Mouse (Mus musculus): ENCODE data around the gene Ctdspl.

Gene Ctdspl

GRCm38 (mm10) chr9:118950061-118950460, 23.8 kb downstream of the Ctdspl start:
- DNase-seq (ENCODE audit: low read depth), result no peak

GRCm38 (mm10) chr9:118950751-118951150, 24.5 kb downstream of the Ctdspl start:
- no peak for DNase-seq (ENCODE audit: low read depth)

- DNase-seq (ENCODE audit: low read depth), result no peak
These were observed 25.1 kb downstream of the Ctdspl start for GRCm38 (mm10) chr9:118951381-118951780.

- DNase-seq (ENCODE audit: low read depth), result no peak
These were observed 25.9 kb downstream of the Ctdspl start for GRCm38 (mm10) chr9:118952180-118952579.

GRCm38 (mm10) chr9:118953465-118954194, 27.4 kb downstream of the Ctdspl start:
- DNase-seq (ENCODE audit: low read depth), result no peak

GRCm38 (mm10) chr9:118958802-118959201, 32.5 kb downstream of the Ctdspl start:
- DNase-seq (ENCODE audit: low read depth), result no peak

- no peak for DNase-seq (ENCODE audit: low read depth)
These were observed 34.3 kb downstream of the Ctdspl start for GRCm38 (mm10) chr9:118960415-118961091.

GRCm38 (mm10) chr9:118963149-118963548, 36.9 kb downstream of the Ctdspl start:
- DNase-seq (ENCODE audit: low read depth), result no peak

GRCm38 (mm10) chr9:118964263-118965034, 38.2 kb downstream of the Ctdspl start:
- DNase-seq (ENCODE audit: low read depth), result no peak

- DNase-seq (ENCODE audit: low read depth), result no peak
These were observed 43.6 kb downstream of the Ctdspl start for GRCm38 (mm10) chr9:118969810-118970209.

- no peak for DNase-seq (ENCODE audit: low read depth)
These were observed 46.8 kb downstream of the Ctdspl start for GRCm38 (mm10) chr9:118973028-118973427.

GRCm38 (mm10) chr9:118973566-118973965, 47.3 kb downstream of the Ctdspl start:
- DNase-seq (ENCODE audit: low read depth), result peak; percentile 11

- no peak for DNase-seq (ENCODE audit: low read depth)
These were observed 47.9 kb downstream of the Ctdspl start for GRCm38 (mm10) chr9:118974148-118974547.

- no peak for DNase-seq (ENCODE audit: low read depth)
These were observed 49.0 kb downstream of the Ctdspl start for GRCm38 (mm10) chr9:118975211-118975671.

- DNase-seq (ENCODE audit: low read depth), result no peak
These were observed 49.5 kb downstream of the Ctdspl start for GRCm38 (mm10) chr9:118975758-118976157.

GRCm38 (mm10) chr9:118976561-118976960, 50.3 kb downstream of the Ctdspl start:
- DNase-seq (ENCODE audit: low read depth), result no peak

- DNase-seq (ENCODE audit: low read depth), result no peak
These were observed 51.2 kb downstream of the Ctdspl start for GRCm38 (mm10) chr9:118977425-118977824.

GRCm38 (mm10) chr9:118980411-118980823, 54.2 kb downstream of the Ctdspl start:
- DNase-seq (ENCODE audit: low read depth), result peak; percentile 46

- no peak for DNase-seq (ENCODE audit: low read depth)
These were observed 58.6 kb downstream of the Ctdspl start for GRCm38 (mm10) chr9:118984650-118985432.

- DNase-seq (ENCODE audit: low read depth), result no peak
These were observed 60.0 kb downstream of the Ctdspl start for GRCm38 (mm10) chr9:118986286-118986685.

GRCm38 (mm10) chr9:118988787-118989580, 62.7 kb downstream of the Ctdspl start:
- no peak for DNase-seq (ENCODE audit: low read depth)

Data from NIH3T3 (cell line).